Mouse (Mus musculus): ENCODE results near the gene Rpl14.

GRCm38 (mm10) chr9:120586546-120586945, 15.3 kb downstream of the Rpl14 start:
- peak; percentile 82 for TF ChIP-seq CTCF (IDR thresholded peaks at IDR 0.05; ENCODE audit: extremely low read depth, insufficient read depth, low read length)
- TF ChIP-seq POLR2A (IDR thresholded peaks at IDR 0.05; ENCODE audit: extremely low read depth, insufficient read depth, low read length), result no peak
